24 mouse cellular contexts compared by ENCODE assay signal in genomic region chr17:65484654-65485053, GRCm38 (mm10). TPM values are rescaled to one million over a fixed set of nuclear protein-coding genes. Genes with fewer than 3 reads are reported as not detected.
DNase-seq lines count a peak whose midpoint lies in the region; ATAC-seq and TF ChIP-seq lines count a peak whose summit lies in the region.
"Had no signal": no experiment of that assay in that cellular context is flagged by ENCODE, and none has a peak within 500 bp of the region (broad histone marks: within the 10 kb centered on the region; RNA-seq: fewer than 3 reads in every experiment).

No protein-coding gene starts in this region.

- no peaks in the 10 kb centered on the region for H3K4me1 ChIP-seq in kidney, embryonic 16.5 days (ENCODE audit: insufficient read depth, low read length)
- 0 out of 2 replicates have a peak, but pooled peaks cover 5% of the 10 kb centered on the region for H3K4me1 ChIP-seq in limb, embryonic 13.5 days
- H3K4me1 ChIP-seq: forebrain, embryonic 13.5 days; heart, embryonic 10.5 days; heart, embryonic 15.5 days; hindbrain, embryonic 10.5 days had no signal

- intact Hi-C loops in gastrocnemius, adult 2 months (cut with DNase I) = no loop called here

- H3K9me3 ChIP-seq in kidney, embryonic 16.5 days (ENCODE audit: low read length) = no peaks in the 10 kb centered on the region
- no peaks in the 10 kb centered on the region for H3K9me3 ChIP-seq in limb, embryonic 13.5 days
- H3K9me3 ChIP-seq: forebrain, embryonic 13.5 days; heart, embryonic 10.5 days; heart, embryonic 15.5 days; hindbrain, embryonic 10.5 days had no signal

- no peak for DNase-seq in gastrocnemius, adult 2 months
- DNase-seq in gastrocnemius, postnatal 4 days (ENCODE audit: low spot score in 2 of 2) = no peak
- DNase-seq in kidney, adult 11 months = no peak
- DNase-seq in liver = no peak
- no peak for DNase-seq in layer of hippocampus, postnatal 10 days (ENCODE audit: low spot score in 2 of 2)
- DNase-seq: adrenal gland, postnatal 10 days; cerebellum, adult 11 months; cerebellum, adult 8-10 months; cerebellum, postnatal 14 days; embryo, embryonic 11 days; forebrain, postnatal 0 days; gastrocnemius, postnatal 36 days; heart, adult 18-20 months; heart, postnatal 14 days had no signal

- 0 out of 2 replicates have a peak overlapping the region, but pooled peaks have one; percentile 13 for H3K4me3 ChIP-seq in gastrocnemius, adult 2 months
- H3K4me3 ChIP-seq in kidney, embryonic 16.5 days (ENCODE audit: low read length) = no peak overlapping the region
- no peak overlapping the region for H3K4me3 ChIP-seq in limb, embryonic 13.5 days
- H3K4me3 ChIP-seq: forebrain, embryonic 13.5 days; heart, embryonic 10.5 days; heart, embryonic 15.5 days; hindbrain, embryonic 10.5 days had no signal

- H3K27ac ChIP-seq in gastrocnemius, adult 2 months = no peak overlapping the region
- no peak overlapping the region for H3K27ac ChIP-seq in kidney, embryonic 16.5 days (ENCODE audit: low read length)
- no peak overlapping the region for H3K27ac ChIP-seq in limb, embryonic 13.5 days
- H3K27ac ChIP-seq: forebrain, embryonic 13.5 days; heart, embryonic 10.5 days; heart, embryonic 15.5 days; hindbrain, embryonic 10.5 days; hindbrain, embryonic 14.5 days had no signal

- no peaks in the 10 kb centered on the region for H3K36me3 ChIP-seq in kidney, embryonic 16.5 days (ENCODE audit: insufficient read depth, low read length)
- no peaks in the 10 kb centered on the region for H3K36me3 ChIP-seq in limb, embryonic 13.5 days
- H3K36me3 ChIP-seq: heart, embryonic 10.5 days; heart, embryonic 15.5 days; hindbrain, embryonic 10.5 days had no signal

- ATAC-seq in kidney, embryonic 16.5 days (ENCODE audit: low FRiP score, low TSS enrichment) = no peak
- no peak for ATAC-seq in limb, embryonic 13.5 days (ENCODE audit: low FRiP score, low read depth)
- ATAC-seq: forebrain, embryonic 13.5 days; forebrain, postnatal 0 days had no signal

- no peak for TF ChIP-seq CTCF in gastrocnemius, adult 2 months (IDR thresholded peaks at IDR 0.05)

- H3K27me3 ChIP-seq in kidney, embryonic 16.5 days (ENCODE audit: insufficient read depth, low read length) = no peaks in the 10 kb centered on the region
- peaks cover 3% of the 10 kb centered on the region; the same call in 1 of the 2 replicates for H3K27me3 ChIP-seq in limb, embryonic 13.5 days
- H3K27me3 ChIP-seq: forebrain, embryonic 13.5 days; heart, embryonic 15.5 days had no signal

- H3K4me2 ChIP-seq in kidney, embryonic 16.5 days (replicated peaks; ENCODE audit: low read depth, low read length) = 0 out of 2 replicates have a peak overlapping the region, but pooled peaks have one; percentile 9
- H3K4me2 ChIP-seq in limb, embryonic 13.5 days (replicated peaks) = peak overlapping the region; percentile 55
- H3K4me2 ChIP-seq: forebrain, embryonic 13.5 days; heart, embryonic 15.5 days; hindbrain, embryonic 14.5 days had no signal

- no peak overlapping the region for H3K9ac ChIP-seq in kidney, embryonic 16.5 days (replicated peaks; ENCODE audit: low read length)
- H3K9ac ChIP-seq in limb, embryonic 13.5 days = no peak overlapping the region
- H3K9ac ChIP-seq: forebrain, embryonic 13.5 days; forebrain, postnatal 0 days; heart, embryonic 15.5 days; hindbrain, embryonic 14.5 days had no signal

- WGBS in kidney, embryonic 16.5 days = 19% methylated on average over 10 of the region's 10 CpGs
- WGBS in limb, embryonic 13.5 days = 14% methylated on average over 10 of the region's 10 CpGs

RNA-seq across cellular contexts. Expression of gene Tmem232, which starts 55.9 kb away (rescaled TPM):
- total RNA-seq in gastrocnemius, adult 2 months (2021) = 10 to 100 TPM; 14.0 to 16.5 TPM
- total RNA-seq in gastrocnemius, postnatal 4 days (2021) = 1 to 10 TPM; 6.9 to 7.8 TPM
- polyA plus RNA-seq in kidney, embryonic 16.5 days (2015; fragmentation: Nextera tagmentation; extraction: Ambion mirVana) = 0.07 TPM in 1 of 2 replicates, not detected in the other
- polyA plus RNA-seq in limb, embryonic 13.5 days (2015; fragmentation: Nextera tagmentation; extraction: Ambion mirVana) = 0.13 and 0.17 TPM in 2 replicates
- total RNA-seq in layer of hippocampus, postnatal 10 days (2021) = 1 to 10 TPM; 1.1 to 1.3 TPM
- total RNA-seq: common myeloid progenitor, adult 5-6 weeks; heart, postnatal 14 days; MEL had no signal
- polyA plus RNA-seq: C2C12; heart, embryonic 10.5 days; heart, embryonic 15.5 days had no signal
